Mouse (Mus musculus) regulatory T cell (primary cell): ENCODE results near the gene Ralgapa1.
"Not testable (repeated sequence)": the region's sequence is repeated elsewhere in the genome, so short reads cannot be mapped to it uniquely, and the experiment has no call there.

Experiments used
- in situ Hi-C: fragments of 300-600 bp; cut with MboI, MseI; formaldehyde crosslinking; loops from one replicate; pipeline ENCODE4 v1.15.1; 2025; ENCODE audit warnings: high pct_unique_total_duplicates

The Ralgapa1 gene

DNA sequence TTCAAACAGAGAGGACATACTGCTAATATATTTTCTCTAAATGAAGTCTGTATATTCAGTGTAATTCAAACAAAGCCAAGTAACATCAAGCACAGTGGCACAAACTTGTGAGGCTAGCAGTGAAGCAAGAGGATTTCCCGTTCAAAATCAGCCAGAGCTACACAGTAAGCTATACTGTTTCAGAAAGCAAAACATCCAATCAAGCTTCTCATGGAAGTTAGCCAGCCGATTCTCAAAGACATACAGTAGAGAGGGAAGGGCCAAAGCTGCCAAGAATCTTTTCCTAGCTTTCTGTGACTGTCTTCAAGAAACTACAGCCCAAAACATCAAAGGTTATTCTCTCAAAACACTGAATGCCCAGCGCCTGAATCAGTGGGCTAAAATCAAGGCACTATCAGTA lies 15.9 kb downstream of the Ralgapa1 start:
- in situ Hi-C loops = no loop called here

DNA sequence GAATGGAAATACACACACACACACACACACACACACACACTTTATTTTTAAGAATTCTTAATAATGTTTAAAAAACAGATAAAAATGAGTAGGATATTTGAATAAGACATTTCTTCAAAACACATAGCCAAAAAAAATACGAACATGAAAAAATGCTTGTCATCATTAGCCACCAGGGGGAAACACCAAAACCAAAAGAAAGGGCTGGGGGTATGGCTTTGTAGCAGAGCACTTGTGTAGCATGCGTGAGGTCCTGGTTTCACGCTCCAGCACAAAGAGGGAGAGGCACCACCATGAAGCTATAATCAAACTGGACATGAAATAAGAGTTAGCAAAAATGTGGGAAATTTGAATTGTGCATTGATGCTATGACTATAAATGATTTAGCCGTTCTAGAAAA lies 19.8 kb downstream of the Ralgapa1 start:
- in situ Hi-C loops = no loop called here

DNA sequence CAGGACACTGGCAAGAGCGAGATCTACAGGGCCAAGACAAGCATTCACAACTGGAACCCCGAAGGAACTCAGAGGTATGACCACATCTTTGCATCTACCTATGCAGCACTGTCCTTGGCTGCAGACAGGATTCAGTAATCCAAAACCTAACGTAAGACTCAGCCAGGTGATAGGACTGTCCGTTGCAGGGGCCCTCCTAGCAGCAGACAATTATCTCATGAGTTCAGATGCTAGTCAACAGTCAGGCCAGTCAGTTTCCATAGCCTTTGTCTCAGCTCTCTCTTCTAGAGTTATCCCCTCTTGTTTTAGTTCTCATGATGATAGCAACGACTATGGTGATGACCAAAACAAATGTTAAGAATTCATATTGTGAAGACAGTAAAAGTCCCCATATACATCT lies 20.8 kb downstream of the Ralgapa1 start:
- in situ Hi-C loops = no loop called here

DNA sequence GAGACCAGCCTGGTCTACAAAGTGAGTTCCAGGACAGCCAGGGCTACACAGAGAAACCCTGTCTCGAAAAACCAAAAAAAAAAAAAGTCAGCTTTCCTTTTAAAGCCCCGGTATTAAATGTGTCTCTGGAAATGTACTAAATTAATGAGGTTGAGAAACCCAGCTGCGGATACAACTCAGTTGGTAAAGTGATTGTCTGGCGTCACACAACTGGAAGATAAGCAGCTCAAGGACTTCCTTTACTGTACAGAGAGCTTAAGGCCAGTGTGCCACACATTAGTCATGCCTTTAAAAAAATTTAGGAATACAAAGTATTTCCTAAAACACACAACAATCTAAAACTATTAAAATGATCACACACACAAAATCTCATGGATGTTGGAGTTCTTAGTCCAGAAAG lies 22.2 kb downstream of the Ralgapa1 start:
- in situ Hi-C loops = no loop called here

DNA sequence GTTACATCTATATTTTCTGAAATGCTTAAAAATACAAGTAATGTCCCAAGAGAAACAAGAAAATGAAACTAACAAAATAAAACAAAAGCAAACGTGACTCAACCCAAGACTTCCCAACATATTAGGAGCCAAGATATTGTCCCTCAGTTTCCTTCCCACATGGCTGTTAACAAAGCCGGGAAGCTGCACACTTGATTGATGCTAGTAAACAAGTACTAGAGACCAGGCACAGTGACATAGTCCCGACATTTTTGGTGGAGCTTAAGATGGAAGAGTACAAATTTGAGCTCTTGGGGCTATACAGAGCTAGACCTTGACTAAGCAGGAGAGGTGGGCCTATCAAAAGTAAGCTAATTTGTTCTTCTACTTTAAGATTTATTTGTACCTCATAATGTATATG lies 23.9 kb downstream of the Ralgapa1 start:
- in situ Hi-C loops = no loop called here

DNA sequence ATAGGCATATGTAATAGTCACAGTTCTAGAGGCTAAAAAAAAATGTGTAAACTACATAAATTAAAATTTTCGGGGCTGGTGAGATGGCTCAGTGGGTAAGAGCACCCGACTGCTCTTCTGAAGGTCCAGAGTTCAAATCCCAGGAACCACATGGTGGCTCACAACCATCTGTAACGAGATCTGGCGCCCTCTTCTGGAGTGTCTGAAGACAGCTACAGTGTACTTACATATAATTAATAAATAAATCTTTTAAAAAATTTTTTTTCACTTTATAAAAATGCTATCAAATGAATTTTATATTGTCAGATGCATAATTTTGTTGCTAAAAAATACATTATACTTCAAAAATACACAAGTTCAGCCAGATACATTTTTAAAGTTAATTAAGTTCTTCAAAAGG lies 26.5 kb downstream of the Ralgapa1 start:
- in situ Hi-C loops = not testable (repeated sequence)

DNA sequence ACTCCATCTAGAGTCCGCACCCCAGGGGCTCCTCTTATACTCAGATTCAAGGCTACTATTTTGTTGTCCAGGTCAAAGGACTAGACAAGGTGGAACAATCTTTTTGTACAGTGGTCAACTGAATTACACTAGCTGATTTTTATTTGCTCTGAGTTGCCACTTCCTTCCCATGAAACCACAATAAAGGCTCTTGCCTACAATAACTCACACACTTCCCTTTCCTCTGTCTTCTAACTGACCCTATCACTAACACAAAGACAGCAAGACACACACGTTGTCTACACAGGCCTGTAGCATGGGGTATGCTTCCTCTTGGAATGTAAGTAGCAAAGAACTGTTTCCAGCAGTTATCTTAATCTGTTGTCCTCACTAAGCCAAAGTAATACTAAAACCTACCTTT lies 35.7 kb downstream of the Ralgapa1 start:
- in situ Hi-C loops = no loop called here

DNA sequence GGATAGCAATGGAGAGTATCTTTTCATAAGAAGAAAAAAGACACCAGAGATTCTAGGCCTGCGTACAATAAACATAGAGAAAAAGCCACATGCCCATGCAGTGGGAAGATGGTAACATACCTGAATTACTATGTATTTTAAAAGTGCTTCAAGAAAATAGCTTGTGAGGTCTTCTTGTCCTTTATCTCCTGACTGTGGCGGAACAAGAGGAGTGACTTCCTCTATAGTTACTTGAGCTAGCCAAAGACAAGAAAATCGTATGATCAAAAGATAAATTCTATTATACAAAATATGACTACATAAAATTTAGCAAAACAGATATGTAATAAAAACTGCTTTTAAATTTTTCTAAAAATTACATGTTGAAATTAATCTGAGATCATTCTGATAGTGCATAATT lies 38.3 kb downstream of the Ralgapa1 start:
- in situ Hi-C loops = no loop called here

DNA sequence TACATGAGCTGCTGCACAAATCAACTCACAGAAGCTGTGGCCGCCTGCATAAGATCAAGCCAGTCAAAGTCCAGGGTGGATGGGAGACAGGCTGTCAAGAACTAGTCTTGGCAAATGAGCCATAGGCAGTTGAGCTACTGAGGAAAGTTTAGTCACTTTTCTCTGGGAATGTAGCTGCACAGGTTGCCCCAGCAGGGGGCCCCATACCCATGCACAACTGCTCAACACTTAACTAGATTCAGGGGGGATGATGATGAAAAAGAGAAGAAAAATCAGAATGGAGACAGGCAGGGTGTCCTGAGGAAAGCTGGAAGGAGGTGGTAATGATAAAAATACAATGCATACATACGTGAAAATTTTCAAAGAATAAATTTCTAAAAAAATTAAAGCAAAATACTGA lies 42.7 kb downstream of the Ralgapa1 start:
- in situ Hi-C loops = no loop called here

DNA sequence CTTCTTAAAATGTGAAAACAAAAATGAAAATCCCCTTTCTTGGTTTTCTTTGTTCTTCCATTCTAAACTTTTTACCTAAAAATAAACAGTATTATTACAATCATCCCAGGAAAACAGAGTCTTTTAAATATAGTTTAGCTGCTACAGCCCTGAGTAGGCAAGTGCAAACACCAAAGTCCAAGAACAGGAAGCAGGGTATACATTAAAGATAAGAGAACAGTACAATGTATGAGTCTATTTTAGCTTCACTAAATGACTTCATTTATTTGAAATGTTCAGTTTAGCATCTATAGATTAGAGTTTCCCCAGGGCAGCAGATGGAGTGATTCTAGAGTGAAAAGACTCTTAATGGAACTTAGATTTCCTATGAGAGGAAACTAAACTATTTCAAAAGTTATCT lies 43.6 kb downstream of the Ralgapa1 start:
- in situ Hi-C loops = no loop called here

DNA sequence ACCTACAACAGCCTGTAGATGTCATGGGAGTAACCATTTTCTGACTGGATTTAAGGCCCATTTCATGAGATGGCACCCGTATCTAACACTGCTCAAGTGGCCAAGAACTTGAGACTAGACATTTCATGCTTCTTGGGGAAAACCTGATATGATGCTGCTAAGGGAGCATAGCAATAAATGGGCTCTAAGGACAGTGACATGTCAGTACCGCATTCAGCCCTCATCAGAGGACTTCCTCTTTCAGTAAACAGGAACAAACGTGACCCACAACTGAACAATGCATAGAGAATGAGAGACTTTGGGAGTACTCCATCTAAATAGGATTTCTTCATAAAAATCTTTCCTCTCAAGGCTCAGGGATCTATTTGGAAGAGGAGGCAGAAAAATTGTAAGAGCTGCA lies 46.7 kb downstream of the Ralgapa1 start:
- in situ Hi-C loops = no loop called here

DNA sequence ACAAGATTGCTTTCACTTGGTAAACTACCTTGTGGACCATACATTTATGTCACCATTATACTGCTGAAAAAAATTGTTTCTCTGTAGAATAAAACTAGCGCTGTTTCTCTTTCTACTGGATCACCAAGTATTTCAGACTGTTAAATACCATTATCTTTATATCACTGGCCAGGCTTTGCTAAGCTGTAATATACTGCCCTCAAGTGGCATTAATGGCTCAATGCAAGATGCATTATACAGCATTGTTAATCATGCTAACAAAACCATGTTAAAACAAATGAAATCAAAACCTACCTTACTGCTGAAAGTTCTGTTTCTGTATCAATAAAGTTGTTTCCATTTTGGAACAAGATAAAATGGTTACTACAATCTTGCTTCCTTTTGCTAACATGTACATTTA lies 100.6 kb downstream of the Ralgapa1 start:
- in situ Hi-C loops = no loop called here

DNA sequence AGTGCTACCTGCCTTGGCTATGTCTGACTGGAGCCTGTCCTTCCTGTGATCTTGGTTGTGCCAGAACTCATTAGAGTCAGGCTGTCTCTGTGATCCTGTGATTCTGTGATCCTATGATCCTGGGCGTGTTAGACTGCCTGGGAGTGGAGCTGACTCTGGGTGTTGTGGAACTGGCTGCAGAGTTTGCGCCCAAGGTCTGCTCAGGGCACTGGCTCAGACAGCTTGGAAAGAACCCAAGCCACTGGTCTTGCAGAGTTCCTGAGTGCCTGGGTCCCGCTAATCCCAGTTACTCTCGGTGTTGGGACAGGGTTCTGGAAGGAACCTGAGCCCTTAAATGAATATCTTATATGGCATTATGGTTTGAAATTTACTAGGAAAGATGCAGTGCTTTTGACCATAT lies 115.1 kb downstream of the Ralgapa1 start:
- in situ Hi-C loops = no loop called here

DNA sequence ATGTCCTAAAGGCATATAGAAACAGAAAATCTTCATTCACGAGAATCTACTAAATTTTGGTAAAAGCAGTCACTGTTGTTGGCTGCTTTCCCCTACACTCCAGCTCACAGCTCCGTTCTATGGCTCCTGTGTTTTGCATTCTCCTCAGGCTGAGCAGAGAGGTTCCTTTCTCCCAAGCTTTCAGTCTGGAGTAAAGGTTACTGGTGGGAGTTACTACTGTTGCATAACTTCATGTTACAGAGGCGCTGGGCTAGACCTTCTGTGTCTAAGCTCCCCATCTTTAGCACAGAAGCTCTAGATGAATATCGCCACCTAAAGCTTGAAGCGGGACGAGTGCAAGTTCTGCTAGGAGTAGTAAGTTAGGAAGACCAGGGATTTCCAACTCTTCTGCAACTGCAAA lies 154.3 kb downstream of the Ralgapa1 start:
- in situ Hi-C loops = no loop called here

DNA sequence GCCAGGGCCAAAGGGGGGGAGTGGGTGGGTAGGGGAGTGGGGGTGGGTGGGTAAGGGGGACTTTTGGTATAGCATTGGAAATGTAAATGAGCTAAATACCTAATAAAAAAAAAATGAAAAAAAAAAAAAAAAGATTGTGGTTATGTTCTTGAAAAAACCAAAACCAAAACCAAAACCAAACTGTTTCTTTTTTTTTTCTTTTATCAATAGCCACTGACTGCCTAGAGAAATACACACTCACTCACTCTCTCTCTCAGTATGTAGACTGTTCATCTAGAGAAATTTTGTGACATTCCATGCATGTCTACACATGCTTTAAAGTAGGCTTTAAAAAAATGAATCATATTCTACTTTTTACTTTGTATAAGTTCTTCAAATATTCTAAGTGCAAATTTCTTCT lies 157.8 kb downstream of the Ralgapa1 start:
- in situ Hi-C loops = not testable (repeated sequence)

DNA sequence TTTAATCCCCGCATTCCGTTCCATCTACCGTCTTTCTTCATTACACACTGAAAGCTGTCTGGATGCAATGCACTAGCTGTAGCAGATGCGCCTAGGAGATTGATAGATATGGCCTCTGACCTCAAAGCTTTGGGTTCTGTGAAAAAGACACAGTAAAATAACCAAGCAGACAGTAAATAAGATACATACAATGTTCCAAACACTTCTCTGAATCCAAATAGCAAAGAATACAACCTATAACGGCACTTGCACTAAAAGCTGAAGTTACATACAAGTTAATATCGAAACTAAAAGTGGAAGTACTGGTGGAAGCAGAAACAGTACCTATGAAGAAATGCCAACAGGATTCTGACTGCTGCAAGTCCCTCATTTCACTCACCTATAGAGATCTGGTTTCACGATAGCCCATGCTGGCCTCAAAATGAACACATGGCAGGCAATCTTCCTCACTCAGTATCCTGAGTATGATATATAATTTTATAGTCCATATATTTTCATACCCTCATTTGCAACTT lies 172.9 kb downstream of the Ralgapa1 start:
- in situ Hi-C loops = no loop called here

DNA sequence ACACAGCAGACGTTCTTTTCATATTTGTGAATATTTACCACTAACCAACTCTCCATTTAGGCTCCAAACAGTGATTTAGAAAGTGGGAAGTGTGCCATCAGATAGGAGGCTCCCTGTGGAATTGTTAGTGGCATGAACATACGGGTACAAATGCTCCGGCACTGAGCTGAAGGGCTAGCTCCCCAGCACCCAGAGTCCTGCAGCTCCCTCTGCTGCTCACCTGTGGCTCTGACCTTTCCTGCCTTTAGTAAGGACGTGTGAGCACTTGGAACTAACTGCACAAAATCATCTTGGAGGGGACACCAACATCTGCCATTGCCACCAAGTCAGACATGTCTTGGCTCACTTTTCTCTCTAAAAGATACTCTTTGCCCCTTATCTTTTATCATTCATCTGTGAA lies 194.3 kb downstream of the Ralgapa1 start:
- in situ Hi-C loops = no loop called here

DNA sequence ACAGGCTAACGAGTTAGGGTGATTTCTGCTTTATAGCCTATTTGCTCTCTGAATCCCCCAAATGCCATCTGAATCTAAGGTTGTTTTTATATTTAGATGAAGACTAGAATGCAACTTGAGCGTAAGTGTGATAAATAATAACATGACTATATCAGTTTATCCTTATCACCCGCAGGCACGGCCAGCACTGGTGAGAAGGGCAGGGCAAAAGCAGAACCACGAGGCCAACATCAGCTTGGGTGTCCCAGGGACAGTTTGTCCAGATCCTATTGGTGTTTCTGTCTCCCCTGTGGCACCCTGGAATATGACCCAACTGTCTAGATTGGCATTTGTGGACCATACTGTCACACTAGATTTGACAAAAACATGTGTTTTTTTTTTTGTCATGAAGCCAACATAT lies 197.7 kb downstream of the Ralgapa1 start:
- in situ Hi-C loops = no loop called here

DNA sequence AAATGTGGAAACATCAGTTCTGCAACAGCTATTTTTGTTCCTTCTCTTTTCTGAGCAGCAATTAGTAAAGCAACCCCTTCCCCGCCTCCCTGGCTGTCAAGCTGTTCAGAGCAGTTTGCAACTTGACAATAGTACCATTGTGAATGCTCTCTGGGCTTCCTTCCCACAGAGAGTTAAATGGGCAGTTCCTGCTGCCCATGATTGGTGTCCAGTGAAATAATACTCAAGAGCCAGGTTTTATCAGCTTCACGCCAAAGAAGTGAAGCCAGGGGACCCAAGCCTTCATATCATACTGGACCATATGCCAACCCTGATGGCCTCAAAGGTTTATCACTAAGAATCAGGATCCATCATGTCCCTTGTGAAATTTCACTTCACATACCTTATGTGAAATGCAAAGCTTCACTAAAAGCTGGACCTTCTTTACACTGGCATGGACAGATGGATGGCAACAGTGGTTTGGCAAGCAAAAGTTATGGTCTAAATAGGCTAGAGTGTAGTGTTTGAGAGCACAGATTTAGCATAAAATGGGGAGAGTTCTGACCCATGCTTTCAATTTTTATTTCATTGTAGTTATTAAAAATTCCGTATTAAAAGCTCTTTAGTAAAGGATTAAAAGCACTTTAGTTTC lies 198.2 kb downstream of the Ralgapa1 start:
- in situ Hi-C loops = no loop called here

DNA sequence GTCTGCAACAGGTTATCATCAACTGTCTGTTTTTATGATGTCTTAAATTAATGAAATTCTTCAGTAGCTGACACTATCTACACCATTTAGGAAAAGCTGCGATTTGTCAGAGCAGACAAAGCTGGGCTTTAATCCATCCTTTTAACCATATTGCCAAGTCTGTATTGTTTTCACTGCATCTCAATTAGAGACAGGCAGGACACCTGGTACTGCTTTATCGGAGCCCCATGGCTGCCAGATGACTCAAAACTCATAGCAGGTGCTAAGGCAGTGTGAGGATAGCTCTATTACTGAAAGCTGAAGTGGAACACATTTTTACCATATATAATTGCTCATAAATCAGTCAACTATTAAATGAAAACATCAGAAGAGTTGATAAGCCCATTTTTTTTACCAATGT lies 200.6 kb downstream of the Ralgapa1 start:
- in situ Hi-C loops = no loop called here

DNA sequence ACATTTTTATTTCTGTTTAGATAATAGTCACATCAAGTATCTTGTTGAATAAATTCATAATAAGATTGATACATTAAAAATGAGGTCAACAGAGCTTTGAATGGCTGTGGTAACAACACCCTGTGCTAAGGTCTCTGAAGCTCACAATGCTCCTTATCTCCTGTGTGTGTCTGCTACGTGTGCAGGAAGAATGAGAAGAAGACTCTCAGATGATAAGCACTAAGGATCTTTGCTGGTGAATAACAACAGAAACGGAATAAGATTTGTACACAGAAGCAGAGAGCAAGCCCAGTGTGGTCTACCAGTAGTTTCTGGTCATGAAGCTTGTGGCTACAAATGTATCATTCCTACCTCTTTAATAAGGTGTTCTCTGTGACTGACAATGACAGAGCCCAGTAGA lies 210.2 kb downstream of the Ralgapa1 start:
- in situ Hi-C loops = no loop called here

DNA sequence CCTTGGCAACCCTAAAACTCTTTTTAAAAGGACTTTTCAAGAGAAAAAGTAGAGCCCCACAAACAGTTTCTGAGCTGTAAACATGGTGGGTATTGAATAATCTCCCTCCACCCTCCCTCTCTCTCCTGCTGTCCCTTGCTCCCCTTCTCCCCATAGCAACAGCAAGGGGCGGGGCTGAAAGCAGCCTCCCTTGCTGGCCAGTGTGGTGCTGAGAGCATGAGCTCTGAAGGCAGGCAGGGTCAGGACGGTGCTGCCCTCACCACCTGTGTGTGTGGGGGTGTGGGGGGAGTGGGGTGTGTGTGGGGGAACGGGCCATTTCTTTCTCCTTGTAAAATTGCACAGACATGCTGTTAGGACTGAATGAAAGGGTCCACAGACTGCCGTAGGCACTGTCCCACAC lies 213.1 kb downstream of the Ralgapa1 start:
- in situ Hi-C loops = no loop called here

DNA sequence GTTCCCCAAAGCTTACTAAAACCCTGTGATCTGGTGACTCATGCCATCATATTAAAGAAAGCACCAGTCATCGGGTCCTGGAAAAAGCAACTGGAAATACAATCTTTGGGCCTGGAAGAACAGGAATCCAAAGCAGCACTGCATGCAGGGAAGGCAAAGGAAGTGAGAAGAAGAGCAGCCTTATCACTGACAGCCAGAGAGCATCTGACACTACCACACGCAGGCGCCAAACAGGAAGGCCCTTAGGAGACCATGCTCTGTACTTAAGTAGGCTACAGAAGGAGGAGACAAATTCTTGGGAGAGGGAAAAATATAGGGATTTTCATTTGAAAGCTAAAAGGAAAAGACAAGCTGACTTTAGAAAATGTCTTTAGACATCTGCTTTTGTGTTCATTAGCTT lies 216.6 kb downstream of the Ralgapa1 start:
- in situ Hi-C loops = no loop called here

DNA sequence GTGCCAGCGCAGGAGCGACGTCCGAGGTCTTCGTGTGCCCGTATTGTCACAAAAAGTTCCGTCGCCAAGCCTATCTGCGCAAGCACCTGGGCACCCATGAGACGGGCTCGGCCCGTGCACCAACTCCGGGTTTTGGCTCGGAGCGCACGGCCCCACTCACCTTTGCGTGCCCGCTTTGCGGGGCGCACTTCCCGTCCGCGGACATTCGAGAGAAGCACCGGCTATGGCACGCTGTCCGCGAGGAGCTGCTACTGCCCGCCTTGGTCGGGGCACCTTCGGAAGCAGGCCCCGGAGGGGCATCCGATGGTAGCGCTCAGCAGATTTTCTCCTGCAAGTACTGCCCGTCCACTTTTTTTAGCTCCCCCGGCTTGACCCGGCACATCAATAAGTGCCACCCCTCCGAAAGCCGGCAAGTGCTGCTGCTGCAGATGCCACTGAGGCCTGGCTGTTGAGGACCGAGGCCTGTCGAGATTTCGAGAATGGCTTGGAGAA lies 220.4 kb downstream of the Ralgapa1 start:
- in situ Hi-C loops = no loop called here
